Mouse (Mus musculus): ENCODE measurements around the gene Ttc39b. TPM values are rescaled to one million over a fixed set of nuclear protein-coding genes. Genes with fewer than 3 reads are reported as not detected.

The Ttc39b gene
- polyA plus RNA-seq, 1 experiment from 2014 or later: 2.7 TPM

- WGBS: 73% methylated on average over 9 of the region's 9 CpGs
- Histone ChIP-seq H3K27me3 (replicated peaks; ENCODE audit: control insufficient read depth, insufficient read depth, low read length) (no peaks in the 10 kb centered on the region), H3K9me3 (ENCODE audit: control insufficient read depth) (no peaks in the 10 kb centered on the region), H3K4me3 (ENCODE audit: low read depth, low read length) (no peak overlapping the region), H3K36me3 (ENCODE audit: control insufficient read depth, insufficient read depth) (no peaks in the 10 kb centered on the region), H3K4me1 (replicated peaks; ENCODE audit: control insufficient read depth, insufficient read depth, low read length) (no peaks in the 10 kb centered on the region), H3K9ac (ENCODE audit: low read depth, low read length) (no peak overlapping the region), H3K27ac (ENCODE audit: low read depth, low read length) (no peak overlapping the region), H3K4me2 (replicated peaks; ENCODE audit: low read depth) (no peak overlapping the region)
- no peak for TF ChIP-seq CTCF (IDR thresholded peaks at IDR 0.05; ENCODE audit: low read depth)
- ATAC-seq: no peak
Observed at GRCm38 (mm10) chr4:83214822-83215558, 109.1 kb downstream of the Ttc39b start.

DNA sequence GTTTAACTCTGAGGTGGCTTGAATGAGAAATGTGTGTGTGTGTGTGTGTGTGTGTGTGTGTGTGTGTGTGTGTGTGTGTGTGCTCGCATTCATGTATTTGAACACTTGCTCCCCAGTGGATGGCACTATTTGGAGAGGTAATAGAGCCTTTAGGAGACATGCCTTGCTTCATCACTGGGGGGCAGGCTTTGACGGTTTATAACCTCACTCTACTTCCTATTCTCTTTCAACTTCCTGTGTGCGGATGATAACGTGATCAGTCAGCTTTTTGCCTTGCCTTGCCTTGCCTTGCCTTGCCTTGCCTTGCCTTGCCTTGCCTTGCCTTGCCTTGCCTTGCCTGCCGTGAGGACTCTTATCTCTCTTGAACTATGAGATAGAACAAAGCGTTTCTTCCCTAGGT, 110.3 kb downstream of the Ttc39b start:
- no peak for TF ChIP-seq CTCF (IDR thresholded peaks at IDR 0.05; ENCODE audit: low read depth)

DNA sequence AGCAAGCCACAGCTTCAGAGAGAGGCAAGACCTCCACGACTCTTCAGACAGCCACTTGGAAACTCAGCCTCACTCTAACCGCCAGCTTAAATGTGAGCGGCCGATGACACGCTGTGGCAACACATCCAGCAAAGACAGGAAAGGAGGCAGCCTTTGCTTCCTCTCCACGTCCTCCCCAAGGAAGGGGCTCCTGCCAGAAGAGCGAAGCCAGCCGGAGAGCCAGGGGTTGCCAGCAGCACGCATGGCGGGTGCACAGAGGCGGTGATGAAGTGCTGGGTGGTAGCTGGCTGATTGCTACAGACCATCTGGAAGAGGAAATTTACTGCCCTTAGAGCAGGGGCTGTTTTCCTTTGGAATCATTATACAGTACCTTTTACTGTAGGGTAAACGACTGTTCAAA, 112.3 kb downstream of the Ttc39b start:
- no peak overlapping the region for H3K4me2 ChIP-seq (replicated peaks; ENCODE audit: low read depth)
- WGBS: 55% methylated on average over 12 of the region's 12 CpGs
- no peak overlapping the region for H3K9ac ChIP-seq (ENCODE audit: low read depth, low read length)
- H3K9me3 ChIP-seq (ENCODE audit: control insufficient read depth): no peaks in the 10 kb centered on the region
- H3K27ac ChIP-seq (ENCODE audit: low read depth, low read length): no peak overlapping the region
- no peaks in the 10 kb centered on the region for H3K36me3 ChIP-seq (ENCODE audit: control insufficient read depth, insufficient read depth)
- H3K4me1 ChIP-seq (replicated peaks; ENCODE audit: control insufficient read depth, insufficient read depth, low read length): no peaks in the 10 kb centered on the region
- H3K27me3 ChIP-seq (replicated peaks; ENCODE audit: control insufficient read depth, insufficient read depth, low read length): no peaks in the 10 kb centered on the region
- no peak for ATAC-seq
- no peak for TF ChIP-seq CTCF (IDR thresholded peaks at IDR 0.05; ENCODE audit: low read depth)
- no peak overlapping the region for H3K4me3 ChIP-seq (ENCODE audit: low read depth, low read length)

More for the DNA sequence above, 110.3 kb downstream of the Ttc39b start:
- 69% methylated on average over 6 of the region's 6 CpGs for WGBS
- Histone ChIP-seq H3K9me3 (ENCODE audit: control insufficient read depth) (no peaks in the 10 kb centered on the region), H3K4me2 (replicated peaks; ENCODE audit: low read depth) (no peak overlapping the region), H3K36me3 (ENCODE audit: control insufficient read depth, insufficient read depth) (no peaks in the 10 kb centered on the region), H3K4me3 (ENCODE audit: low read depth, low read length) (no peak overlapping the region), H3K4me1 (replicated peaks; ENCODE audit: control insufficient read depth, insufficient read depth, low read length) (no peaks in the 10 kb centered on the region), H3K27me3 (replicated peaks; ENCODE audit: control insufficient read depth, insufficient read depth, low read length) (no peaks in the 10 kb centered on the region), H3K9ac (ENCODE audit: low read depth, low read length) (no peak overlapping the region), H3K27ac (ENCODE audit: low read depth, low read length) (no peak overlapping the region)
- no peak for ATAC-seq

DNA sequence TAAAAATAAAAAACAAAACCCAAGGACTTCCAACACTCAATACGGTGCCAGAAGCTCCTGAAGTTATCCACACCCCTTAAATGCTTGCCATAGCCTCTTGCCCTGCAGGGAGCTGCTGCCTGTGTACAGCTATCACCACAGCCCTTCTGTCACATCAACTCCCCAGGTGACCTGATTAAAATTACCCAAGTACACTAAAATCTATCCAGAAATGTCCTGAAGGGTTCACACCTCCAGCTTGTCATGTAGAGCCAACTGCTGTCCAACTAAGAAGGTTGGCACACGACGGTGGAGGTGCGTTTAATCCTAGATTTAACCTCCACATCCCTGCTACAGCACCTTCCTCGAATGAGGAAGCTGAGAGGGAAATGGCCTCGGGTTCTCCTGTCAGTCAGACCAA, 113.6 kb downstream of the Ttc39b start:
- Histone ChIP-seq H3K4me2 (replicated peaks; ENCODE audit: low read depth) (no peak overlapping the region), H3K9ac (ENCODE audit: low read depth, low read length) (no peak overlapping the region), H3K27me3 (replicated peaks; ENCODE audit: control insufficient read depth, insufficient read depth, low read length) (no peaks in the 10 kb centered on the region), H3K4me1 (replicated peaks; ENCODE audit: control insufficient read depth, insufficient read depth, low read length) (no peaks in the 10 kb centered on the region), H3K36me3 (ENCODE audit: control insufficient read depth, insufficient read depth) (no peaks in the 10 kb centered on the region), H3K9me3 (ENCODE audit: control insufficient read depth) (no peaks in the 10 kb centered on the region), H3K27ac (ENCODE audit: low read depth, low read length) (no peak overlapping the region), H3K4me3 (ENCODE audit: low read depth, low read length) (no peak overlapping the region)
- no peak for TF ChIP-seq CTCF (IDR thresholded peaks at IDR 0.05; ENCODE audit: low read depth)
- ATAC-seq: no peak
- 84% methylated on average over 6 of the region's 6 CpGs for WGBS

DNA sequence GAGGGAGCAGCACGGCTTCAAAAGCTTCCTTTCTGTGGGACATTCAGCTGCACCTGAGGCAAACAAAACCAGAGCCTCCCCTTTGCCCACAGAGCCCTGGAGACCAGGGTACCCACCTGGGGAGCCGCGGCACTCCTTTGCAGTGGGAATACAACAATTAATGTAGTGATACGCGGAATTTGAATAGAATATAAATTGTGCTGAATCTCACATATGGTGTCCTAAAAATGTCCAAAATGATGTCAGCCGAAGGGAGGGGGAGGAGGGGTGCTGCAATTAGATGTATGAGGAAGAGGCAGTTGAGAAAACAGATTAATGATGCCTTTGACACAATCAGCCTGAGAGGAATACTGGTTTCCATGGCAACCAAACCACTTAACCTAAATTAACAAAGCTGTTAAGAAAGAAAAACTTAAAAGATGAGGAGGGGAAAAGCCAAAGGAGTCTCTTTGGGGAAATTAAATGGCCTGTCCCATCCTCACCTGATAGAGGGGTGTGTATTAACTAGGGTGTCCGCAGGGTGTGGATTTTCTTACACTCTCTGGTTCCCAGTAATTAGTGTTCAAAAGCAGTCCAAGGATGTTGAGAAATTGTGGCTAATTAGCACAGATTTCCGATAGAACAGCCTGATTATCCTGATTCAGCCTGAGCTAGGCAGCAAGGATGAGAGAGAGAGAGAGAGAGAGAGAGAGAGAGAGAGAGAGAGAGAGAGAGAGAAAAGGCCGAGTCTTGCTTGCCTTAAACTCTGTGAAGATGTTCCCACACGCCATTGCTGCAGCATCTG, 117.1 kb downstream of the Ttc39b start:
- Histone ChIP-seq H3K9me3 (ENCODE audit: control insufficient read depth) (no peaks in the 10 kb centered on the region), H3K36me3 (ENCODE audit: control insufficient read depth, insufficient read depth) (no peaks in the 10 kb centered on the region), H3K27me3 (replicated peaks; ENCODE audit: control insufficient read depth, insufficient read depth, low read length) (no peaks in the 10 kb centered on the region), H3K4me2 (replicated peaks; ENCODE audit: low read depth) (no peak overlapping the region), H3K4me3 (ENCODE audit: low read depth, low read length) (no peak overlapping the region), H3K4me1 (replicated peaks; ENCODE audit: control insufficient read depth, insufficient read depth, low read length) (no peaks in the 10 kb centered on the region), H3K9ac (ENCODE audit: low read depth, low read length) (no peak overlapping the region), H3K27ac (ENCODE audit: low read depth, low read length) (no peak overlapping the region)
- ATAC-seq: no peak
- no peak for TF ChIP-seq CTCF (IDR thresholded peaks at IDR 0.05; ENCODE audit: low read depth)
- 65% methylated on average over 10 of the region's 10 CpGs for WGBS

GRCm38 (mm10) chr4:83206416-83206802, 117.6 kb downstream of the Ttc39b start:
- H3K4me3 ChIP-seq (ENCODE audit: low read depth, low read length): no peak overlapping the region
- H3K4me2 ChIP-seq (replicated peaks; ENCODE audit: low read depth): no peak overlapping the region
- no peaks in the 10 kb centered on the region for H3K9me3 ChIP-seq (ENCODE audit: control insufficient read depth)
- no peak overlapping the region for H3K9ac ChIP-seq (ENCODE audit: low read depth, low read length)
- 73% methylated on average over 2 of the region's 2 CpGs for WGBS
- no peak overlapping the region for H3K27ac ChIP-seq (ENCODE audit: low read depth, low read length)
- no peak for ATAC-seq
- H3K27me3 ChIP-seq (replicated peaks; ENCODE audit: control insufficient read depth, insufficient read depth, low read length): no peaks in the 10 kb centered on the region
- H3K4me1 ChIP-seq (replicated peaks; ENCODE audit: control insufficient read depth, insufficient read depth, low read length): no peaks in the 10 kb centered on the region
- no peak for TF ChIP-seq CTCF (IDR thresholded peaks at IDR 0.05; ENCODE audit: low read depth)
- no peaks in the 10 kb centered on the region for H3K36me3 ChIP-seq (ENCODE audit: control insufficient read depth, insufficient read depth)
